Mouse (Mus musculus): ENCODE results near the gene Traf3ip1.

GRCm38 (mm10) chr1:91484011-91484346, 10.5 kb upstream of the Traf3ip1 start:
- TF ChIP-seq POLR2A (IDR thresholded peaks at IDR 0.05; ENCODE audit: control insufficient read depth in 1 of 2, insufficient read depth in 1 of 2, low read depth in 1 of 2, low read length in 2 of 2, poor library complexity in 1 of 2) (no peak), MAX (IDR thresholded peaks at IDR 0.05; ENCODE audit: low read length) (no peak), CHD2 (IDR thresholded peaks at IDR 0.05; ENCODE audit: low read length) (no peak), ZC3H11A (IDR thresholded peaks at IDR 0.05; ENCODE audit: low read depth, low read length) (no peak), ZNF384 (IDR thresholded peaks at IDR 0.05; ENCODE audit: low read depth, low read length) (no peak), TBP (IDR thresholded peaks at IDR 0.05; ENCODE audit: low read depth, low read length) (no peak), E2F4 (IDR thresholded peaks at IDR 0.05; ENCODE audit: borderline replicate concordance, low read depth, low read length) (no peak), CTCF (IDR thresholded peaks at IDR 0.05 in 2 of 3, conservative IDR thresholded peaks at IDR 0.05 in 1 of 3; ENCODE audit: control insufficient read depth in 1 of 3, insufficient read depth in 1 of 3, low read depth in 2 of 3, low read length in 3 of 3, poor library complexity in 1 of 3, severe bottlenecking in 1 of 3) (no peak), USF2 (IDR thresholded peaks at IDR 0.05; ENCODE audit: borderline replicate concordance in 1 of 2, insufficient read depth in 1 of 2, low read depth in 1 of 2, low read length in 2 of 2) (no peak), NRF1 (IDR thresholded peaks at IDR 0.05; ENCODE audit: insufficient read depth, low read depth, low read length, poor library complexity, severe bottlenecking) (no peak), HCFC1 (IDR thresholded peaks at IDR 0.05; ENCODE audit: low read depth, low read length) (no peak)

All from MEL (cell line).